Mouse (Mus musculus) urinary bladder, postnatal 10 days (tissue): ENCODE measurements around the gene Zfp13.

ENCODE experiments used
- DNase-seq: peaks from one replicate; pipeline ENCODE4 v3.0.0; 2022; ENCODE audit warnings: low spot score

Zfp13 gene

GRCm38 (mm10) chr17:23592208-23592925 lies 6.9 kb downstream of the Zfp13 start:
- peak; percentile 79 for DNase-seq

GRCm38 (mm10) chr17:23587253-23587652 lies 12.0 kb downstream of the Zfp13 start:
- no peak for DNase-seq

GRCm38 (mm10) chr17:23585721-23586491 lies 13.4 kb downstream of the Zfp13 start:
- DNase-seq, result no peak

- DNase-seq, result no peak
These were observed 14.5 kb downstream of the Zfp13 start for GRCm38 (mm10) chr17:23584786-23585185.

- DNase-seq, result no peak
These were observed 23.2 kb downstream of the Zfp13 start for GRCm38 (mm10) chr17:23575951-23576552.

GRCm38 (mm10) chr17:23574130-23574529 lies 25.2 kb downstream of the Zfp13 start:
- DNase-seq, result no peak

GRCm38 (mm10) chr17:23572059-23572458 lies 27.2 kb downstream of the Zfp13 start:
- no peak for DNase-seq

GRCm38 (mm10) chr17:23571084-23571483 lies 28.2 kb downstream of the Zfp13 start:
- no peak for DNase-seq

- DNase-seq, result no peak
These were observed 29.3 kb downstream of the Zfp13 start for GRCm38 (mm10) chr17:23570017-23570416.

GRCm38 (mm10) chr17:23568370-23568769 lies 30.9 kb downstream of the Zfp13 start:
- no peak for DNase-seq

GRCm38 (mm10) chr17:23566787-23567186 lies 32.5 kb downstream of the Zfp13 start:
- DNase-seq, result no peak

GRCm38 (mm10) chr17:23564368-23564715 lies 34.9 kb downstream of the Zfp13 start:
- DNase-seq, result no peak

GRCm38 (mm10) chr17:23563595-23564367 lies 35.5 kb downstream of the Zfp13 start, which contains the start of gene Zfp213:
Gene Zfp213, minus strand, starts transcription at chr17:23564238.
- peak; percentile 79 for DNase-seq

- no peak for DNase-seq
These were observed 39.5 kb downstream of the Zfp13 start for GRCm38 (mm10) chr17:23559767-23560166.

- no peak for DNase-seq
These were observed 43.9 kb downstream of the Zfp13 start for GRCm38 (mm10) chr17:23555243-23555916.

GRCm38 (mm10) chr17:23554321-23554720 lies 45.0 kb downstream of the Zfp13 start:
- DNase-seq, result no peak

GRCm38 (mm10) chr17:23553634-23554120 lies 45.6 kb downstream of the Zfp13 start:
- no peak for DNase-seq

- no peak for DNase-seq
These were observed 46.2 kb downstream of the Zfp13 start for GRCm38 (mm10) chr17:23552896-23553633.

GRCm38 (mm10) chr17:23551963-23552362 lies 47.3 kb downstream of the Zfp13 start:
- DNase-seq, result no peak

- no peak for DNase-seq
These were observed 47.9 kb downstream of the Zfp13 start for GRCm38 (mm10) chr17:23551416-23551815.

GRCm38 (mm10) chr17:23550856-23551255 lies 48.4 kb downstream of the Zfp13 start:
- DNase-seq, result no peak
